Mouse (Mus musculus): ENCODE data around the gene Bbip1. TPM values are rescaled to one million over a fixed set of nuclear protein-coding genes. Genes with fewer than 3 reads are reported as not detected.
"Not testable (repeated sequence)": the region's sequence is repeated elsewhere in the genome, so short reads cannot be mapped to it uniquely, and the experiment has no call there.

Bbip1 gene
- polyA plus RNA-seq (2012; rRNA removed): 9.1 and 9.7 TPM in 2 replicates

- peak; percentile 97 for DNase-seq (ENCODE audit: low read depth, low spot score)
- under 1% methylated on average over 62 of the region's 62 CpGs for WGBS
Measured at GRCm38 (mm10) chr19:53943802-53944785, at the start of gene Bbip1, which contains the start of gene Shoc2. TSS of gene Bbip1 (minus strand) at chr19:53944627. TSS of gene Shoc2 (plus strand) at chr19:53944306.

- WGBS: 92% methylated on average over 3 of the region's 3 CpGs
Measured at GRCm38 (mm10) chr19:53993860-53994259, 49.4 kb upstream of the Bbip1 start.

GRCm38 (mm10) chr19:53990538-53990937 lies 46.1 kb upstream of the Bbip1 start:
- 83% methylated on average over 2 of the region's 2 CpGs for WGBS

More at GRCm38 (mm10) chr19:53993860-53994259, 49.4 kb upstream of the Bbip1 start:
- no peak for DNase-seq (ENCODE audit: low read depth, low spot score)

GRCm38 (mm10) chr19:53984628-53985027 lies 40.2 kb upstream of the Bbip1 start:
- WGBS: 92% methylated on average over 3 of the region's 3 CpGs
- no peak for DNase-seq (ENCODE audit: low read depth, low spot score)

More at GRCm38 (mm10) chr19:53990538-53990937, 46.1 kb upstream of the Bbip1 start:
- no peak for DNase-seq (ENCODE audit: low read depth, low spot score)

GRCm38 (mm10) chr19:53983336-53983735 lies 38.9 kb upstream of the Bbip1 start:
- DNase-seq (ENCODE audit: low read depth, low spot score): no peak
- WGBS: 98% methylated on average over 1 of the region's 1 CpGs

GRCm38 (mm10) chr19:53982041-53982440 lies 37.6 kb upstream of the Bbip1 start:
- DNase-seq (ENCODE audit: low read depth, low spot score): no peak
- 32% methylated on average over 3 of the region's 3 CpGs for WGBS

- DNase-seq (ENCODE audit: low read depth, low spot score): no peak
- 69% methylated on average over 1 of the region's 1 CpGs for WGBS
Measured at GRCm38 (mm10) chr19:53973656-53974055, 29.2 kb upstream of the Bbip1 start.

- no peak for DNase-seq (ENCODE audit: low read depth, low spot score)
- WGBS: 80% methylated on average over 7 of the region's 7 CpGs
Measured at GRCm38 (mm10) chr19:53971938-53972337, 27.5 kb upstream of the Bbip1 start.

- WGBS: 91% methylated on average over 3 of the region's 3 CpGs
- no peak for DNase-seq (ENCODE audit: low read depth, low spot score)
Measured at GRCm38 (mm10) chr19:53969226-53969625, 24.8 kb upstream of the Bbip1 start.

- DNase-seq (ENCODE audit: low read depth, low spot score): no peak
- 88% methylated on average over 10 of the region's 10 CpGs for WGBS
Measured at GRCm38 (mm10) chr19:53964910-53965633, 20.6 kb upstream of the Bbip1 start.

GRCm38 (mm10) chr19:53964347-53964746 lies 19.9 kb upstream of the Bbip1 start:
- WGBS: 96% methylated on average over 3 of the region's 3 CpGs
- DNase-seq (ENCODE audit: low read depth, low spot score): not testable (repeated sequence)

- DNase-seq (ENCODE audit: low read depth, low spot score): no peak
- 81% methylated on average over 4 of the region's 4 CpGs for WGBS
Measured at GRCm38 (mm10) chr19:53962511-53962910, 18.1 kb upstream of the Bbip1 start.

- WGBS: 88% methylated on average over 2 of the region's 2 CpGs
- no peak for DNase-seq (ENCODE audit: low read depth, low spot score)
Measured at GRCm38 (mm10) chr19:53957513-53957912, 13.1 kb upstream of the Bbip1 start.

GRCm38 (mm10) chr19:53945171-53946042 lies 980 bp upstream of the Bbip1 start:
- DNase-seq (ENCODE audit: low read depth, low spot score): no peak
- under 1% methylated on average over 55 of the region's 69 CpGs for WGBS

- WGBS: 1% methylated on average over 44 of the region's 47 CpGs
- DNase-seq (ENCODE audit: low read depth, low spot score): no peak
Measured at GRCm38 (mm10) chr19:53944786-53945169, 351 bp upstream of the Bbip1 start.

GRCm38 (mm10) chr19:53942342-53942741 lies 2.1 kb downstream of the Bbip1 start:
- 93% methylated on average over 2 of the region's 2 CpGs for WGBS
- DNase-seq (ENCODE audit: low read depth, low spot score): no peak

- WGBS: 88% methylated on average over 4 of the region's 4 CpGs
- DNase-seq (ENCODE audit: low read depth, low spot score): no peak
Measured at GRCm38 (mm10) chr19:53941139-53941538, 3.3 kb downstream of the Bbip1 start.

GRCm38 (mm10) chr19:53939467-53939866 lies 5.0 kb downstream of the Bbip1 start:
- WGBS: 78% methylated on average over 4 of the region's 4 CpGs
- DNase-seq (ENCODE audit: low read depth, low spot score): no peak

GRCm38 (mm10) chr19:53934046-53934445 lies 10.4 kb downstream of the Bbip1 start:
- no peak for DNase-seq (ENCODE audit: low read depth, low spot score)

GRCm38 (mm10) chr19:53933050-53933449 lies 11.4 kb downstream of the Bbip1 start:
- DNase-seq (ENCODE audit: low read depth, low spot score): no peak
